Comparison of ENCODE assay signal across 8 mouse cellular contexts in genomic region chr10:81811899-81812298, GRCm38 (mm10). TPM values are rescaled to one million over a fixed set of nuclear protein-coding genes. Genes with fewer than 3 reads are reported as not detected.
DNase-seq lines count a peak whose midpoint lies in the region; ATAC-seq and TF ChIP-seq lines count a peak whose summit lies in the region.
"Not testable (repeated sequence)": the region's sequence is repeated elsewhere in the genome, so short reads cannot be mapped to it uniquely, and the experiment has no call there.

TSS of gene Gm4767 (plus strand) at chr10:81812186.

- WGBS in intestine, embryonic 14.5 days = 29% methylated on average over 8 of the region's 20 CpGs
- 26% methylated on average over 9 of the region's 20 CpGs for WGBS in limb, embryonic 14.5 days
- WGBS in neural tube, embryonic 13.5 days = 42% methylated on average over 12 of the region's 20 CpGs

- DNase-seq in WW6 (ENCODE audit: low read depth, low spot score) = peak; percentile 9
- DNase-seq in cerebellum, postnatal 10 days = peak; percentile 4 to 8
- DNase-seq in heart, adult 18-20 months = peak; percentile 0
- peak; percentile 47 for DNase-seq in intestine, embryonic 14.5 days (ENCODE audit: low spot score)
- peak; percentile 2 to 26 for DNase-seq in kidney, postnatal 4 days
- peak; percentile 1 for DNase-seq in limb, embryonic 14.5 days (ENCODE audit: low spot score)
- DNase-seq in testis, postnatal 10 days (ENCODE audit: low spot score) = peak; percentile 16

- H3K9me3 ChIP-seq in intestine, embryonic 14.5 days (ENCODE audit: control insufficient read depth, low read length); limb, embryonic 14.5 days (ENCODE audit: control insufficient read depth, low read length); neural tube, embryonic 13.5 days: not testable (repeated sequence)

- not testable (repeated sequence) for TF ChIP-seq POLR2A in limb, embryonic 14.5 days (IDR thresholded peaks at IDR 0.05; ENCODE audit: borderline replicate concordance, extremely low read depth, insufficient read depth, insufficient read length)

- H3K27ac ChIP-seq in intestine, embryonic 14.5 days (ENCODE audit: low read depth); limb, embryonic 14.5 days (replicated peaks; ENCODE audit: low read depth, low read length); neural tube, embryonic 13.5 days (replicated peaks): not testable (repeated sequence)

- not testable (repeated sequence) for H3K4me3 ChIP-seq in intestine, embryonic 14.5 days (ENCODE audit: low read depth, low read length); limb, embryonic 14.5 days (replicated peaks; ENCODE audit: low read length)
- H3K4me3 ChIP-seq in neural tube, embryonic 13.5 days = 0 out of 2 replicates have a peak within 1 kb of the TSS, but pooled peaks have one; percentile 10

- not testable (repeated sequence) for H3K4me2 ChIP-seq in intestine, embryonic 14.5 days (ENCODE audit: low read length); limb, embryonic 14.5 days (replicated peaks; ENCODE audit: low read depth, low read length, severe bottlenecking)
- 0 out of 2 replicates have a peak within 1 kb of the TSS, but pooled peaks have one; percentile 24 for H3K4me2 ChIP-seq in neural tube, embryonic 13.5 days

- H3K36me3 ChIP-seq in intestine, embryonic 14.5 days (ENCODE audit: control insufficient read depth, insufficient read depth, low read length); limb, embryonic 14.5 days (ENCODE audit: control insufficient read depth, insufficient read depth, low read length); neural tube, embryonic 13.5 days: not testable (repeated sequence)

- not testable (repeated sequence) for H3K4me1 ChIP-seq in intestine, embryonic 14.5 days (replicated peaks; ENCODE audit: control insufficient read depth, insufficient read depth, low read length); limb, embryonic 14.5 days (ENCODE audit: control insufficient read depth, insufficient read depth, low read length); neural tube, embryonic 13.5 days (replicated peaks)

- H3K9ac ChIP-seq in intestine, embryonic 14.5 days (ENCODE audit: low read length); limb, embryonic 14.5 days (ENCODE audit: low read depth, low read length, severe bottlenecking); neural tube, embryonic 13.5 days: not testable (repeated sequence)

- not testable (repeated sequence) for H3K27me3 ChIP-seq in intestine, embryonic 14.5 days (replicated peaks; ENCODE audit: control insufficient read depth, insufficient read depth, low read length); limb, embryonic 14.5 days (ENCODE audit: control insufficient read depth, insufficient read depth, low read length); neural tube, embryonic 13.5 days

- 0 out of 2 replicates have a peak, but pooled peaks have one; percentile 36 for ATAC-seq in intestine, embryonic 14.5 days (replicated peaks; ENCODE audit: low FRiP score, low TSS enrichment, low read depth)
- ATAC-seq in limb, embryonic 14.5 days (ENCODE audit: low FRiP score, low read depth); neural tube, embryonic 13.5 days (ENCODE audit: low read depth): not testable (repeated sequence)

RNA-seq across cellular contexts. Expression of gene Gm4767, which starts in this region (rescaled TPM):
- 1 to 10 TPM in 1 of 2 experiments, under 1 TPM in 1; 0.87 to 1.0 TPM for total RNA-seq in heart, adult 18-20 months (2021)
- 3.7 and 4.1 TPM in 2 replicates for polyA plus RNA-seq in intestine, embryonic 14.5 days (2014; fragmentation: Nextera tagmentation; extraction: Ambion mirVana)
- 0.49 and 0.97 TPM in 2 replicates for polyA plus RNA-seq in limb, embryonic 14.5 days (2012; rRNA removed)
- 2.5 and 3.0 TPM in 2 replicates for polyA plus RNA-seq in limb, embryonic 14.5 days (2014; fragmentation: Nextera tagmentation; extraction: Ambion mirVana)
- 3.1 and 4.6 TPM in 2 replicates for polyA plus RNA-seq in neural tube, embryonic 13.5 days (2015; fragmentation: Nextera tagmentation; extraction: Ambion mirVana)
